Mouse (Mus musculus): ENCODE data around the gene Zmynd10. TPM values are rescaled to one million over a fixed set of nuclear protein-coding genes. Genes with fewer than 3 reads are reported as not detected.

Gene Zmynd10
- polyA plus RNA-seq, 1 experiment = 0.43 TPM

DNA sequence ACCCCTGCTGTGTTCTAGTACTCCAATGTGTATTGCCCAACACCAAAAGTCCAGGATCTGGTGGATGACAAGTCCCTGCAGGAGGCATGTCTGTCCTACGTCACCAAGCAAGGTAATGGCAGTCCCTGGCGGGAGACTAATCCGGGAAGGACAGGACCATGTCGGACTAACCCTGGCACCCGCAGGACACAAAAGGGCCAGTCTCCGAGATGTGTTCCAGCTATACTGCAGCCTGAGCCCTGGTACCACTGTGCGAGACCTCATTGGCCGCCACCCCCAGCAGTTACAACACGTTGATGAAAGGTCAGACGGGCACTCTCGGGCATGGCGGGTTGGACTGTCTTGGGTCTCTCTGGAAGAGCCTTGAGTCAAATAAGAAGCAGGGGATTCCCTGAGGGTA lies 2.4 kb upstream of the Zmynd10 start:
- H3K79me2 ChIP-seq (ENCODE audit: control insufficient read depth, insufficient read depth) = no peaks in the 10 kb centered on the region
- no peak overlapping the region for H3K4me3 ChIP-seq (ENCODE audit: insufficient read depth, poor library complexity, severe bottlenecking)
- no peak for TF ChIP-seq MAX (IDR thresholded peaks at IDR 0.05)
- TF ChIP-seq FOSL1 (IDR thresholded peaks at IDR 0.05; ENCODE audit: insufficient read depth, low read length, poor library complexity, severe bottlenecking) = no peak
- TF ChIP-seq CTCF (IDR thresholded peaks at IDR 0.05; ENCODE audit: control insufficient read depth, insufficient read depth, insufficient read length) = no peak
- no peaks in the 10 kb centered on the region for H3K79me3 ChIP-seq (ENCODE audit: low read depth)
- no peaks in the 10 kb centered on the region for H3K27me3 ChIP-seq (ENCODE audit: control insufficient read depth, insufficient read depth, insufficient read length)
- no peaks in the 10 kb centered on the region for H3K36me3 ChIP-seq (ENCODE audit: control insufficient read depth, insufficient read depth)
- H3ac ChIP-seq (ENCODE audit: control insufficient read depth, insufficient read length, low read depth) = no peak overlapping the region

DNA sequence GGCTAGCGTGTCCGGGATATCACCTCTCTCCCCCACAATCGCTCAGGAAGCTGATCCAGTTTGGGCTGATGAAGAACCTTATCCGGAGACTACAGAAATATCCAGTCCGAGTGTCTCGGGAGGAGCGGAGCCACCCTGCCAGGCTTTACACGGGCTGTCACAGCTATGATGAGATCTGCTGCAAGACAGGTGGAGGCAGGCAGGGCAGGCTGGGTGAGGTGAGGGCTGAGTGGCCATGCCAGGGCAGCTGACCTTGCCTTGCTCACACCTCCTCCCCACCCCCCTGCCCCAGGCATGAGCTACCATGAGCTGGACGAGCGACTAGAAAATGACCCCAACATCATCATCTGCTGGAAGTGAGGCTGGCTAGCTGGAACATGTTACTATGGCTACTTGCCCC lies 1.9 kb upstream of the Zmynd10 start:
- H3K79me3 ChIP-seq (ENCODE audit: low read depth) = no peaks in the 10 kb centered on the region
- no peak overlapping the region for H3ac ChIP-seq (ENCODE audit: control insufficient read depth, insufficient read length, low read depth)
- H3K36me3 ChIP-seq (ENCODE audit: control insufficient read depth, insufficient read depth) = no peaks in the 10 kb centered on the region
- no peak for TF ChIP-seq MAX (IDR thresholded peaks at IDR 0.05)
- TF ChIP-seq CEBPB (IDR thresholded peaks at IDR 0.05; ENCODE audit: low read depth) = no peak
- TF ChIP-seq USF1 (IDR thresholded peaks at IDR 0.05; ENCODE audit: low read depth) = no peak
- TF ChIP-seq CTCF (IDR thresholded peaks at IDR 0.05; ENCODE audit: control insufficient read depth, insufficient read depth, insufficient read length) = no peak
- TF ChIP-seq MYOD1 (IDR thresholded peaks at IDR 0.05; ENCODE audit: control insufficient read depth, insufficient read length, low read depth) = no peak
- TF ChIP-seq MYOG (IDR thresholded peaks at IDR 0.05; ENCODE audit: control insufficient read depth, extremely low read depth, insufficient read length) = no peak
- TF ChIP-seq FOSL1 (IDR thresholded peaks at IDR 0.05; ENCODE audit: insufficient read depth, low read length, poor library complexity, severe bottlenecking) = no peak
- H3K4me3 ChIP-seq (ENCODE audit: insufficient read depth, poor library complexity, severe bottlenecking) = no peak overlapping the region
- no peaks in the 10 kb centered on the region for H3K27me3 ChIP-seq (ENCODE audit: control insufficient read depth, insufficient read depth, insufficient read length)
- H3K79me2 ChIP-seq (ENCODE audit: control insufficient read depth, insufficient read depth) = no peaks in the 10 kb centered on the region

DNA sequence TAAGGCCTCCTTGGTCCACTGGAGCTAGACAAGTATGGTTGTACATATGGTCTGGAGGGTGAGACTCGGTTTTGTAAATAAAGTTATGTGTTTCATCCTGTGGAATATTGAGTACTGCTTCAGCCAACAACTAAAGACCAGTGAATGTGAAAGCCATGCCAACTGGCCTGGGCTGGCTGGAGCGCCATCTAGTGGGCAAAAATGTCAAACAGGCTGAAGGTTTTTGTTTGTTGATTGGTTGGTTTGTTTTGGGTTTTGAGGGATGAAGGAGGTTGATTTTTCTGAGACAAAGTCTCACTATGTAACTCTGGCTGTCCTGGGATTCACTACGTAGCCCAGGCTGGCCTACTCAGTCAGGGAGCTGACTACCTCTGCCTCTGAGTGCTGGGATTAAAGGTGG lies 1.5 kb upstream of the Zmynd10 start:
- Histone ChIP-seq H3K79me2 (ENCODE audit: control insufficient read depth, insufficient read depth) (no peaks in the 10 kb centered on the region), H3K4me3 (ENCODE audit: insufficient read depth, poor library complexity, severe bottlenecking) (no peak overlapping the region), H3ac (ENCODE audit: control insufficient read depth, insufficient read length, low read depth) (no peak overlapping the region), H3K36me3 (ENCODE audit: control insufficient read depth, insufficient read depth) (no peaks in the 10 kb centered on the region), H3K79me3 (ENCODE audit: low read depth) (no peaks in the 10 kb centered on the region), H3K27me3 (ENCODE audit: control insufficient read depth, insufficient read depth, insufficient read length) (no peaks in the 10 kb centered on the region)
- TF ChIP-seq CTCF (IDR thresholded peaks at IDR 0.05; ENCODE audit: control insufficient read depth, insufficient read depth, insufficient read length) = peak; percentile 36
- TF ChIP-seq MYOD1 (IDR thresholded peaks at IDR 0.05; ENCODE audit: control insufficient read depth, insufficient read length, low read depth) = no peak
- TF ChIP-seq FOSL1 (IDR thresholded peaks at IDR 0.05; ENCODE audit: insufficient read depth, low read length, poor library complexity, severe bottlenecking) = no peak

DNA sequence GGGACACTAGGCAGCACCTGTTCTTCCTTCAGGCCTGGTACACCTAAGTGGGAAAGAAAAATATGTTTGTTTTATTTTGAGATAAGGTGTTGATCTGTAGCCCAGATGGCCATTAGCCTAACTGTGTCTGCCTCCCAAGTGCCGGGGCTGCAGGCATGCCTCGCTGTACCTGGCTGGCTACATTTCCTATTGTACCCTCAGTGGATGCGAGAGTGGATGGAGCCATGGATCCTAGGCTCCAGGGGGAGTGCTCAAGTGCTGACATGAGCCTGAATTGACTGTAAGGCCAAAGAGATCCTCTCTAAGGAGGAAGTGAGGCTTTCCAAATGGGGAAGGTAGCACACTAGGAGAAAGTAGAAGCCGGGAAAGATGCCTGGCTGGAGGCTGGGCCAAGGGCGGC lies 859 bp downstream of the Zmynd10 start:
- no peak for TF ChIP-seq CEBPB (IDR thresholded peaks at IDR 0.05; ENCODE audit: low read depth)
- no peak for TF ChIP-seq MYOD1 (IDR thresholded peaks at IDR 0.05; ENCODE audit: control insufficient read depth, insufficient read length, low read depth)
- no peak for TF ChIP-seq MYOG (IDR thresholded peaks at IDR 0.05; ENCODE audit: control insufficient read depth, extremely low read depth, insufficient read length)
- TF ChIP-seq CTCF (IDR thresholded peaks at IDR 0.05; ENCODE audit: control insufficient read depth, insufficient read depth, insufficient read length) = no peak
- TF ChIP-seq USF1 (IDR thresholded peaks at IDR 0.05; ENCODE audit: low read depth) = no peak
- no peak for TF ChIP-seq FOSL1 (IDR thresholded peaks at IDR 0.05; ENCODE audit: insufficient read depth, low read length, poor library complexity, severe bottlenecking)
- TF ChIP-seq MAX (IDR thresholded peaks at IDR 0.05) = no peak
- Histone ChIP-seq H3K36me3 (ENCODE audit: control insufficient read depth, insufficient read depth) (no peaks in the 10 kb centered on the region), H3K27me3 (ENCODE audit: control insufficient read depth, insufficient read depth, insufficient read length) (no peaks in the 10 kb centered on the region), H3K4me3 (ENCODE audit: insufficient read depth, poor library complexity, severe bottlenecking) (no peak overlapping the region), H3K79me2 (ENCODE audit: control insufficient read depth, insufficient read depth) (peaks cover 15% of the 10 kb centered on the region), H3ac (ENCODE audit: control insufficient read depth, insufficient read length, low read depth) (no peak overlapping the region), H3K79me3 (ENCODE audit: low read depth) (peaks cover 6% of the 10 kb centered on the region)

DNA sequence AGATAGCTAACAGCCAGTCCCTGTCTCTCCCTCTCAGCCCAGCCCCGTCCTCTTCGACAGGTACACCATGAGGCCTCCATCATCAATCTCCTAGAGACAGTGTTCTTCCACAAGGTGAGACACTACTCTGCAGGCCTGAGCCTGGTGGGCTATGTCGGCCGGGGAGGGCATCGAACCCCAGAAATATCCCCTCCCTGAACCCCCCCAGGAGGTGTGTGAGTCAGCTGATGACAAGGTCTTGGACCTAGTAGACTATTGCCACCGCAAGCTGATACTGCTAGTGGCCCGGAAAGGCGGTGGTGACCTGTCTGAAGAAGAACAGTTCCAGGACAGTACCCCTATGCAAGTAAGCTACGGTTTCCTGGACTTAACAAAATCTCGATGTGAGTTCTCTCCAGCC lies 1.7 kb downstream of the Zmynd10 start:
- no peaks in the 10 kb centered on the region for H3K36me3 ChIP-seq (ENCODE audit: control insufficient read depth, insufficient read depth)
- H3K27me3 ChIP-seq (ENCODE audit: control insufficient read depth, insufficient read depth, insufficient read length) = no peaks in the 10 kb centered on the region
- no peak for TF ChIP-seq CTCF (IDR thresholded peaks at IDR 0.05; ENCODE audit: control insufficient read depth, insufficient read depth, insufficient read length)
- TF ChIP-seq USF1 (IDR thresholded peaks at IDR 0.05; ENCODE audit: low read depth) = no peak
- TF ChIP-seq CEBPB (IDR thresholded peaks at IDR 0.05; ENCODE audit: low read depth) = no peak
- TF ChIP-seq MYOD1 (IDR thresholded peaks at IDR 0.05; ENCODE audit: control insufficient read depth, insufficient read length, low read depth) = no peak
- no peak for TF ChIP-seq MAX (IDR thresholded peaks at IDR 0.05)
- no peak for TF ChIP-seq FOSL1 (IDR thresholded peaks at IDR 0.05; ENCODE audit: insufficient read depth, low read length, poor library complexity, severe bottlenecking)
- TF ChIP-seq MYOG (IDR thresholded peaks at IDR 0.05; ENCODE audit: control insufficient read depth, extremely low read depth, insufficient read length) = no peak
- H3K79me2 ChIP-seq (ENCODE audit: control insufficient read depth, insufficient read depth) = peaks cover 23% of the 10 kb centered on the region
- no peak overlapping the region for H3K4me3 ChIP-seq (ENCODE audit: insufficient read depth, poor library complexity, severe bottlenecking)
- no peak overlapping the region for H3ac ChIP-seq (ENCODE audit: control insufficient read depth, insufficient read length, low read depth)
- peaks cover 11% of the 10 kb centered on the region for H3K79me3 ChIP-seq (ENCODE audit: low read depth)

DNA sequence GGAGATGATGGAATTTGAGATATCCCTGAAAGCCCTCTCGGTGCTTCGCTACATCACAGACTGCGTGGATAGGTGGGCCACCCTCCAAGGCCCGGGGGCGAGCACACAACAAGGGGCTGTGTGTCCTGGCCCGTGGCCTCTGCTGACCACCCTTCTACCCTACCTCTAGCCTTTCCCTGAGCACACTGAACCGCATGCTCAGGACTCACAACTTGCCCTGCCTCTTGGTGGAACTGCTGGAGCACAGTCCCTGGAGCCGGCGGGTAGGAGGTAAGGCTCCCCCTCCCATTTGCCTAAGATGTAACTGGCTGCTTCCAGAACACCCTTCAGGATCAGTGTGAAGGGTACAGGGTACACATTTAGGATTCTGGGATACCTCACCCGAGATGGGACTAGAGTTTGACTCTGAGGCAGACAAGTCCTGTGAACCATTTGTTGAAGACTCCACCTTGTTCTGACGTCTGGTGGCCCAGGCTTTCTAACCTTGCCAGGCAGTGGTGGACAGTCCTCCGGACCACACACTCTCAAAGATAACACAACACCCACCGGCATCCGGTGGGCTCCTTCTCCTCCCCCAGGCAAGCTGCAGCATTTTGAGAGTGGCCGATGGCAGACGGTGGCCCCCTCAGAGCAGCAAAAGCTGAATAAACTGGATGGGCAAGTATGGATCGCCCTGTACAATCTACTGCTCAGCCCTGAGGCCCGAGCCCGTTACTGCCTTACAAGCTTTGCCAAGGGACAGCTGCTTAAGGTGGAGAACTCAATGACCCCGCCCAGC lies 2.4 kb downstream of the Zmynd10 start:
- Histone ChIP-seq H3K79me2 (ENCODE audit: control insufficient read depth, insufficient read depth) (peaks cover 26% of the 10 kb centered on the region), H3K36me3 (ENCODE audit: control insufficient read depth, insufficient read depth) (no peaks in the 10 kb centered on the region), H3K27me3 (ENCODE audit: control insufficient read depth, insufficient read depth, insufficient read length) (no peaks in the 10 kb centered on the region), H3K79me3 (ENCODE audit: low read depth) (peaks cover 11% of the 10 kb centered on the region), H3K4me3 (ENCODE audit: insufficient read depth, poor library complexity, severe bottlenecking) (no peak overlapping the region), H3ac (ENCODE audit: control insufficient read depth, insufficient read length, low read depth) (no peak overlapping the region)
- no peak for TF ChIP-seq MAX (IDR thresholded peaks at IDR 0.05)
- no peak for TF ChIP-seq MYOD1 (IDR thresholded peaks at IDR 0.05; ENCODE audit: control insufficient read depth, insufficient read length, low read depth)
- TF ChIP-seq USF1 (IDR thresholded peaks at IDR 0.05; ENCODE audit: low read depth) = no peak
- no peak for TF ChIP-seq CTCF (IDR thresholded peaks at IDR 0.05; ENCODE audit: control insufficient read depth, insufficient read depth, insufficient read length)
- no peak for TF ChIP-seq MYOG (IDR thresholded peaks at IDR 0.05; ENCODE audit: control insufficient read depth, extremely low read depth, insufficient read length)
- TF ChIP-seq FOSL1 (IDR thresholded peaks at IDR 0.05; ENCODE audit: insufficient read depth, low read length, poor library complexity, severe bottlenecking) = no peak
- TF ChIP-seq CEBPB (IDR thresholded peaks at IDR 0.05; ENCODE audit: low read depth) = no peak

All from C2C12 (cell line).